Mouse (Mus musculus) megakaryocyte-erythroid progenitor cell, adult 5-6 weeks (primary cell): ENCODE results near the gene Ptprg. TPM values are rescaled to one million over a fixed set of nuclear protein-coding genes. Genes with fewer than 3 reads are reported as not detected.

ENCODE experiments used
- ATAC-seq: replicated peaks from 2 replicates; pipeline ENCODE4 v1.8.0; 2016; ENCODE audit warnings: mild to moderate bottlenecking, inconsistent platforms; ENCODE audit not compliant: severe bottlenecking, poor library complexity, low FRiP score, low TSS enrichment
- total RNA-seq, 2 experiments: library from RNA; stranded (forward) in 1 of 2; stranded (reverse) in 1 of 2; fragments of 200-1000, 215-1000 nt in 1 of 2; fragments of >200 nt in 1 of 2; fragmentation: Nextera tagmentation in 1 of 2; gene quantifications; 2 replicates each; pipeline ENCODE4 v1.2.3; 2014 to 2017

Gene Ptprg
- total RNA-seq, 2 experiments from 2014 or later = not detected

- ATAC-seq = no peak
Observed at GRCm38 (mm10) chr14:11609857-11610582, 56.7 kb downstream of the Ptprg start.

DNA sequence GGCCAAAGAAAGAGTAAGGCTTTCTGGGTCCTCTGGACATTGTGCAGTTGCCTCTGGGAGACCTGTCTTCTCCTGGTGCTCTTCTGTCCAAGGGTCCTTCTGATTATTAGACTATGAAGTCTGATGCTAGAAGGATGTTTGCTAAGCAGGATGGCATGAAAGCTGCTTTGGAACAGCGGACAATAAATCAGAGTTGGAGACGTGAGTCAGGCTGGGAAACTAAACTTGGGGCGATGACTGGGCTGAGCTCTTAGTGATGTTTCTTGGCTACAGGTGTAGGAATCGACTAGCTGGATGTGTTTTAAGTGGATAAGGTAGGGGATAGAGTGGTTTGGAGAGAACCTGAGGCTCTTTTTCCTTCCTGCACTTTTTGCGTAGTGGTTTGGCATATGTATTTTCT, 59.1 kb downstream of the Ptprg start:
- ATAC-seq = no peak

- no peak for ATAC-seq
Observed at GRCm38 (mm10) chr14:11613146-11613545, 59.8 kb downstream of the Ptprg start.

- no peak for ATAC-seq
Observed at GRCm38 (mm10) chr14:11615697-11616096, 62.4 kb downstream of the Ptprg start.

DNA sequence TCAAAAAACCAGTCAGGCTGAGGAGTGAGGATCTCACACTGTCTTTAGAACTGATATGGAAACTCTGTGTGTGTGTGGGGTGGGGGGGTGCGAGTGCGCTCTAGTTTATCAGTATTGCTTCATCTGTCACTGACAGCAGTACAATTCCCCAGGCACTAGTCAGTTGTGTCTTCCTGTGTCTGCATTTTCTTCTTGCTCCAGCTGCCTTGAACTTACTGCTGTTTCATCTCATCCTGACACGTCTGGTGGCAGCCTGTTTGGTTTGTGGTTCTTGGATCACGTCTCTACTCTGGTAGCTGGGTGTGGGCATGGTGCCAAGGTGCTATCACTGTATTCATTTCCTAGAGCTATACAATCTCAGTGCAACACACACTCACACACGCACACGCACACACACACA, 64.0 kb downstream of the Ptprg start:
- ATAC-seq = no peak

- ATAC-seq = no peak
Observed at GRCm38 (mm10) chr14:11618140-11618705, 64.9 kb downstream of the Ptprg start.

DNA sequence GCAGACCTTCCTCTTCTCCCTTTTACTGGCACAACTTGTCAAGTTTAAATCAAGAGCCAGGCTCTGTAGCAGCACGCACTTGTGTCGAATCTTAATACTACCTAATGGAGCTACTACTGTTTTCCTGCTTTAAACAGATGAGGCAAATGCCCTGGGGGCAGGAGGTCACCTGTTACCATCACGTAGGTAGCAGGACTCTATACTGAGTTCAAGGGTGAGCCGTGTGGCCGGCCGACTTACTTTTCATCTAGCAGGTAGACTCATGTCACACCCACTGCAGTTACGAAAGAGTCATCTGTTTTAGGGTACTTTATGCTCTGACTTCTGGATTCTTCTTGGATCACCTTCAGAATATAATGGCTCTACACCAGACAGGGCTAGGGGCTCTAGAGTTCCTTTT, 66.3 kb downstream of the Ptprg start:
- ATAC-seq = no peak

- no peak for ATAC-seq
Observed at GRCm38 (mm10) chr14:11620314-11620713, 67.0 kb downstream of the Ptprg start.

GRCm38 (mm10) chr14:11620962-11621568, 67.7 kb downstream of the Ptprg start:
- ATAC-seq = no peak

GRCm38 (mm10) chr14:11623576-11623975, 70.2 kb downstream of the Ptprg start:
- ATAC-seq = no peak

DNA sequence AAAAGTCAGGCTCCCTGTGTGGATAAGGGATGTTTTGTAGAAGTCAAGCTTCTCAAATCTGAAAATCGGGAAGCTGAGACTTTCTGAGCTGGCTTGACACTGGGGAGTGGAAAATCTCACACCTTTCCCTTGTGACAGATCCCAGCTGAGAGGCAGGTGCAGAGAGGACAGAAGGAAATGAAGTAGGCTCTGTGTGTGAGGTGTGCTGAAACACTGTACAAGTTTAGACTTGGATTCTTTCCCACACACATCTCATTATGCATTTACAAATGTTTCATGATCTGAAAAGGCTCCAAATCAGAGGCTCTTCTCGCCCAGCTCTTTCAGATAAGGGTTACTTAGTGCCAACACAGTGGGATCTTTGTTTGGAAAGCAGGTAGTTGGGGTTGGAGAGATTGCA, 77.4 kb downstream of the Ptprg start:
- ATAC-seq = no peak

DNA sequence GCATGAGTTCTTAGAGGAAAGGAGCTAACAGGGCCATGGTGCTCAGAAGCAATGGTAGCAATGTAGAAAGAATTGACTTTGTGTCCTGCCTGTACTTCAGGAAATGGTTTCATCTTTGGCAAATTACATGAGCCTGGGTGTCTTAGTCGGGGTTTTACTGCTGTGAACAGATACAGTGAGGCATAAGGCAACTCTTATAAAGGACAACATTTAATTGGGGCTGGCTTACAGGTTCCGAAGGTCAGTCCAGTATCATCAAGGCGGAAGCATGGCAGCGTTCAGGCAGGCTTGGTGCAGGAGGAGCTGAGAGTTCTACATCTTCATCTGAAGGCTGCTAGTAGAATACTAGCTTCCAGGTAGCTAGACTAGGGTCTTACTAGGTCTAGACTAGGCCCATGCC, 78.2 kb downstream of the Ptprg start:
- ATAC-seq = no peak

DNA sequence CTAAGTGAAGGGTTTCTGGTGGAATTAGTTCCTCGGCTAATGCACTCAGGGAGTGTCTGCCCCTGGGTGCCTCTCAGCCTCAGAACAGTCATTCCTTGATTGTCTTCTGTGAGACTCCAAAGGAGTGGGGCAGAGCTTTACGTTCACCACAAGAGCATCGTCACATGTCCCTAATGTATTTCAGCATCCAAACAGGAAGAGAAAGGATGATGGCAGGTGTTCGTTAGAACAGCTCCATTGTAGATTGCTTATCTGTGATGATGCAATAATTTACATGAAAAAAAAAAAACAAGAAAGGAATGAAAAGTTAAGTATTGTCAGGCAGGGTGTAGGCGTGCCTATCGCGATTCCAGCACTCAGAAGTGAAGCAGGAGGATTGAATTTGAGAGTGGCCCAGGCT, 84.3 kb downstream of the Ptprg start:
- ATAC-seq = no peak

DNA sequence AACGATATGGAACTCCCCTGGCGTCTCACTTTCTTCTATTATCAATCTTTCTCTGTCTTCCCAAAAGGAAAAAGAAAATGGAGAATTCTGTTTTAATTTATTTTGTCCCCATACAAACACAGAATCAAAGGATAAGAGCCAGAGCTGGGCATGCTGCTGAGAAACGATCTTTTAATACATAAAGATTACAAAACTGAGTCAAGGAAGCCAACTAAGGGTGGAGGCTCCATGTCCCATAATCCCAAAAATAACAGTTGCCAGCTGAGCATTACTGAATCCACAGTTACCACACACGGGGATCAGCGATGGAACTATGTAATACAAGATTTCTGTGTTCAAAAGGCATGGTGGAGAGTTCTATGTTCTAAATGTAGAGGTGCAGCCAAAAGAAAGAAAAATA, 86.0 kb downstream of the Ptprg start:
- ATAC-seq = no peak

GRCm38 (mm10) chr14:11640372-11640771, 87.0 kb downstream of the Ptprg start:
- ATAC-seq = no peak

GRCm38 (mm10) chr14:11640996-11641395, 87.7 kb downstream of the Ptprg start:
- ATAC-seq = no peak

GRCm38 (mm10) chr14:11642977-11643376, 89.6 kb downstream of the Ptprg start:
- no peak for ATAC-seq

GRCm38 (mm10) chr14:11657374-11657773, 104.0 kb downstream of the Ptprg start:
- no peak for ATAC-seq

DNA sequence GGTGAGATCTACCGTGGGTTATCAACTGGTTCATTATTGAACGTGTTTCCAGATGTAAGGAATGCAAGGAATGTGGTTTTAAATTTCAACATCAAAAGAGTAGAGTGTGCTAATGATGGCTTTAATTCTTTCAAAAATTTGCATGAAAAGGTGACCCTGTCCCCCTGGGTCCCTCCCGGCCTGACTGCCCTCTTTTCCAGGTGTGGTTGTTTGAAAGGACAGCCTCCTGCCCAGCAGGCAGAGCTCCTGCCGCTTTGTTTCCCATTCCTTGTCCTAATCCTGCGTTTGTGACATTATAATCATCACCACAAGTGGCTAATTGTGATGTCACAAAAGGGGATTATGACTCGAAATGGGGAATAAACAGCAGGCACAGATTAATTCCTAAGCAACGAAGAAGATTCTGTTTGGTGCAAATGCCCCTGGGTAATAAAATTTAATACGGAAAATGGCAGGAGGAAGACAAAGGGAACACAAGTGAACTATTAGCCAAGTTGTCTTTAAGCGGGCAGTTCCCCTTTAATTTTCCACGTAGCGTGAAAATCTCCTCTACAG, 110.4 kb downstream of the Ptprg start:
- no peak for ATAC-seq

DNA sequence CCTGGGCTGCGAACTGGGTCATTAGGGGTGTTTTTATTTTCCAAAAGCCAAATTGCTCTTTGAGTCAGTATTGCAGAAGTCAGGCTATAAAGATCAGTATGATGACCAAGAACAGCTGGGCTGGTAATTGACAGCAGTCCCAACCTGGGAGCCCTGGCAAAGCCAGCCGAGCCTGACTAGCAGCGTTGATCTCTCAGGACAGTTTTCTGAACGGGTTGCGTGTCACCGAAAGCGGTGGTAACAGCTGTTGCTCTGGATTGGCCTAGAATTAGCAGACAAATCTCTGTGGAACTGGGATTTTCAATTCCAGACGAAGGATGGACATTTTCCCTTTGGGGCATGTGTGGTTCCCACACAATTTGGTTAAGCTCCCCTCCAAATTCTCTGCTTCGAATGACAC, 111.0 kb downstream of the Ptprg start:
- no peak for ATAC-seq

DNA sequence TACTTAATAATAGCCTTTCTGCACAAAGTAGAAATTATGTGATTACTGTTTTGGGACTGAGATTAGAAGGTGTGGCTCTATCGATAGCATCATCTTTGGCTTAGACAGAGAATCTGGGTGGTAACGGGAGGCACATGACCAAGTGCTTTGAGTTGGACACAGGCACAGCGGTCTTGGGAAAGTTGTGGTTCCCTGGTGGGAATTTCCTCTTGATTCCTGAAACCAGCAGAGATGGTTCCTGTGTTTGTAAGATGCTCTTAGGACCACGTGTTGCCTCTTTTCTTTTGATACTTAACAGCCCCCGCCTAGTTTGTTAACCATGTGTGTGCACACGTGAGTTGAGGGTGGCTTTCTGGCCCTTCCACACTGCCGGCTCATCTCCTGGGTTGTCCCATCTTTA, 111.7 kb downstream of the Ptprg start:
- no peak for ATAC-seq
